Mouse (Mus musculus) CH12.LX (cell line): ENCODE data around the gene A630001G21Rik.

Source experiments
- CHD1 ChIP-seq: IDR thresholded peaks from 2 replicates; pipeline ENCODE4 v1.6.1; 2012; ENCODE audit warnings: low read depth, low read length, improper control_type of control experiment, inconsistent platforms
- CTCF ChIP-seq, 2 experiments: IDR thresholded peaks in 1 of 2; conservative IDR thresholded peaks in 1 of 2; 2 replicates each; pipeline ENCODE4 v1.5.1; 2011 to 2012; ENCODE audit warnings: low read depth in 2 of 2, low read length in 2 of 2, improper control_type of control experiment in 1 of 2, inconsistent platforms in 1 of 2, mild to moderate bottlenecking in 1 of 2, moderate library complexity in 1 of 2
- EP300 ChIP-seq: IDR thresholded peaks from 2 replicates; pipeline ENCODE4 v1.6.1; 2011; ENCODE audit warnings: low read length, improper control_type of control experiment
- GABPA ChIP-seq: IDR thresholded peaks from 2 replicates; pipeline ENCODE4 v1.6.1; 2012; ENCODE audit warnings: low read depth, low read length, improper control_type of control experiment, inconsistent platforms; ENCODE audit not compliant: insufficient replicate concordance
- MAX ChIP-seq: IDR thresholded peaks from 2 replicates; pipeline ENCODE4 v1.6.1; 2011; ENCODE audit warnings: low read length, improper control_type of control experiment
- POLR2A ChIP-seq: IDR thresholded peaks from 2 replicates; pipeline ENCODE4 v1.6.1; 2011; ENCODE audit warnings: low read depth, mild to moderate bottlenecking, improper control_type of control experiment, low read length
- RCOR1 ChIP-seq: conservative IDR thresholded peaks from 2 replicates; pipeline ENCODE4 v1.6.1; 2012; ENCODE audit warnings: low read depth, mild to moderate bottlenecking, inconsistent platforms, low read length, improper control_type of control experiment
- TCF12 ChIP-seq: IDR thresholded peaks from 2 replicates; pipeline ENCODE4 v1.6.1; 2014; ENCODE audit warnings: low read depth, mild to moderate bottlenecking, inconsistent platforms, low read length, improper control_type of control experiment
- ZMIZ1 ChIP-seq: IDR thresholded peaks from 2 replicates; pipeline ENCODE4 v1.6.1; 2012; ENCODE audit warnings: low read depth, mild to moderate bottlenecking, inconsistent platforms, low read length, improper control_type of control experiment

GRCm38 (mm10) chr1:85778436-85778835 is at the start of gene A630001G21Rik:
- TF ChIP-seq POLR2A: no peak
- no peak for TF ChIP-seq TCF12
- no peak for TF ChIP-seq CTCF (conservative IDR thresholded peaks at IDR 0.05 in 1 of 2, IDR thresholded peaks at IDR 0.05 in 1 of 2; ENCODE audit: low read depth in 2 of 2, low read length in 2 of 2)
- no peak for TF ChIP-seq MAX
- TF ChIP-seq RCOR1: no peak
- no peak for TF ChIP-seq GABPA
- TF ChIP-seq ZMIZ1: no peak
- TF ChIP-seq CHD1: no peak
- no peak for TF ChIP-seq EP300
